Mouse (Mus musculus): ENCODE measurements around the gene Olfr913. TPM values are rescaled to one million over a fixed set of nuclear protein-coding genes. Genes with fewer than 3 reads are reported as not detected.

Olfr913 gene
- not detected for total RNA-seq (2021)
- long read RNA-seq = 0 reads

GRCm38 (mm10) chr9:38592459-38592858 is at the start of gene Olfr913:
Gene Olfr913 (plus strand): TSS chr9:38592759.
- DNase-seq (ENCODE audit: low spot score in 2 of 2) = no peak

- DNase-seq (ENCODE audit: low spot score in 2 of 2) = no peak
Measured at GRCm38 (mm10) chr9:38579878-38580277, 12.7 kb upstream of the Olfr913 start, which contains the start of gene Olfr912. Gene Olfr912 (plus strand): TSS chr9:38580178.

- no peak for DNase-seq (ENCODE audit: low spot score in 2 of 2)
Measured at GRCm38 (mm10) chr9:38591056-38591455, 1.5 kb upstream of the Olfr913 start.

GRCm38 (mm10) chr9:38604802-38605201 is 12.2 kb downstream of the Olfr913 start, which contains the start of gene Olfr914:
Gene Olfr914 (plus strand): TSS chr9:38605102.
- no peak for DNase-seq (ENCODE audit: low spot score in 2 of 2)

GRCm38 (mm10) chr9:38632406-38632805 is 39.8 kb downstream of the Olfr913 start:
- no peak for DNase-seq (ENCODE audit: low spot score in 2 of 2)

Other genes starting within 250 kb of the Olfr913 start
- not detected for gene Olfr898, start 244.3 kb upstream of the Olfr913 start, total RNA-seq (2021)
- not detected for gene Olfr250, start 225.9 kb upstream of the Olfr913 start, total RNA-seq (2021)
- not detected for gene Olfr251, start 215.7 kb upstream of the Olfr913 start, total RNA-seq (2021)
- gene Olfr147, start 191.1 kb upstream of the Olfr913 start, total RNA-seq (2021) = not detected
- gene Olfr901, start 163.3 kb upstream of the Olfr913 start, total RNA-seq (2021) = not detected
- gene Olfr902, start 145.1 kb upstream of the Olfr913 start, total RNA-seq (2021) = not detected
- gene Olfr904, start 129.6 kb upstream of the Olfr913 start, total RNA-seq (2021) = not detected
- under 1 TPM in 1 of 2 experiments, not detected in 1; 0.07 TPM for gene Olfr905, start 121.7 kb upstream of the Olfr913 start, total RNA-seq (2021)
- gene Olfr906, start 105.7 kb upstream of the Olfr913 start, total RNA-seq (2021) = not detected
- not detected for gene Olfr907, start 97.0 kb upstream of the Olfr913 start, total RNA-seq (2021)
- gene Olfr911-ps1, start 71.2 kb upstream of the Olfr913 start, total RNA-seq (2021) = not detected
- gene Olfr910, start 54.9 kb upstream of the Olfr913 start, total RNA-seq (2021) = not detected
- gene Olfr912, start 12.6 kb upstream of the Olfr913 start, total RNA-seq (2021) = not detected
- not detected for gene Olfr914, start 12.3 kb downstream of the Olfr913 start, total RNA-seq (2021)
- gene Olfr916, start 67.1 kb downstream of the Olfr913 start, total RNA-seq (2021) = not detected
- gene Olfr917, start 73.1 kb downstream of the Olfr913 start, total RNA-seq (2021) = not detected
- not detected for gene Olfr918, start 81.8 kb downstream of the Olfr913 start, total RNA-seq (2021)
- not detected for gene Olfr919, start 110.9 kb downstream of the Olfr913 start, total RNA-seq (2021)
- 10 to 100 TPM in 1 of 2 experiments, 1 to 10 TPM in 1; 9.3 to 12.0 TPM for gene Vwa5a, start 125.5 kb downstream of the Olfr913 start, total RNA-seq (2021)
- gene Olfr920, start 159.5 kb downstream of the Olfr913 start, total RNA-seq (2021) = not detected
- gene Olfr921, start 180.3 kb downstream of the Olfr913 start, total RNA-seq (2021) = not detected
- not detected for gene Olfr922, start 221.9 kb downstream of the Olfr913 start, total RNA-seq (2021)
- gene Olfr923, start 233.8 kb downstream of the Olfr913 start, total RNA-seq (2021) = not detected

Measured in layer of hippocampus, postnatal 10 days (tissue).